Mouse (Mus musculus): Measurements from ENCODE around the gene Zbtb9.

GRCm38 (mm10) chr17:27025326-27025902 is 52.4 kb downstream of the Zbtb9 start:
- TF ChIP-seq POLR2A (IDR thresholded peaks at IDR 0.05; ENCODE audit: borderline replicate concordance, extremely low read depth, low read depth, low read length) = no peak
- no peak for TF ChIP-seq CTCF (IDR thresholded peaks at IDR 0.05; ENCODE audit: insufficient read depth, low read length)
